Mouse (Mus musculus) bone marrow, adult 2 months (tissue): Measurements from ENCODE around the gene Tle2.

ENCODE experiments used
- CTCF ChIP-seq: fragments of 200-500 bp; IDR thresholded peaks from 2 replicates; pipeline ENCODE4 v1.5.1; 2011; ENCODE audit warnings: low read length, control low read depth; ENCODE audit not compliant: control insufficient read depth, insufficient read depth
- POLR2A ChIP-seq: fragments of 200-500 bp; IDR thresholded peaks from 2 replicates; pipeline ENCODE4 v1.6.1; 2011; ENCODE audit warnings: low read depth, mild to moderate bottlenecking, control low read depth, low read length, borderline replicate concordance; ENCODE audit not compliant: control insufficient read depth

DNA sequence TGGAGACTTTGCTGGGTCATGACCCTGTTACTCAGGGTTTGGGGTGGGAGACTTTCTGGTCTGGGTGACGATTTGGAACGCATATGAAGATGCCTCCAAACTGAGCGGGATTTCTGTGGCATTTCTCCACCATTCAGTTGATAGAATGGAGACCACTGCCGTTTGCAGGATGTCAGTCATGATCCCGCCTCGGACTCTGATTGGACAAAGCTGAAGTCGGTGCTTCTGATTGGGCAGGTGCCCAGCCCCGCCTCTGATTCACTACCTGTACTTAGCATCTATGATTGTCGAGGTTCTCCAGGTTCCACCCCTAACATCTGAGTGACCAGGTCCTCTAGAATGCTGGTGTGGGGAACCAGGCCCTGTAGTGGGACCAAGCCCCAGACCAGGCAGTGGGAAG is 46.4 kb downstream of the Tle2 start:
- TF ChIP-seq CTCF (no peak), POLR2A (no peak)
